Mouse (Mus musculus) hindbrain, embryonic 15.5 days (tissue): ENCODE data around the gene Cnbp. TPM values are rescaled to one million over a fixed set of nuclear protein-coding genes. Genes with fewer than 3 reads are reported as not detected.
A peak's percentile ranks its signal among the peaks of the same experiment; 100 is the strongest.

Experiments
- ATAC-seq: fragments of 200-750 bp; cut with Nextera tagmentation; 2 replicates; pipeline ENCODE4 v1.8.0; 2017; ENCODE audit warnings: low read depth, moderate number of reproducible peaks, moderate TSS enrichment; ENCODE audit not compliant: low FRiP score
- H3K27ac ChIP-seq: fragments of 300-500 bp; sonication (generic); replicated peaks from 2 replicates; pipeline ENCODE4 v1.5.1; 2015; ENCODE audit warnings: mild to moderate bottlenecking, inconsistent platforms
- H3K27me3 ChIP-seq: fragments of 300-500 bp; sonication (generic); 2 replicates; pipeline ENCODE4 v1.6.1; 2015; ENCODE audit warnings: control low read depth, inconsistent platforms
- H3K36me3 ChIP-seq: fragments of 300-500 bp; sonication (generic); 2 replicates; pipeline ENCODE4 v1.6.1; 2015; ENCODE audit warnings: control low read depth, inconsistent platforms
- H3K4me1 ChIP-seq: fragments of 300-500 bp; sonication (generic); replicated peaks from 2 replicates; pipeline ENCODE4 v1.6.1; 2015; ENCODE audit warnings: control low read depth, inconsistent platforms
- H3K4me2 ChIP-seq: fragments of 300-500 bp; sonication (generic); 2 replicates; pipeline ENCODE4 v1.6.1; 2015; ENCODE audit warnings: moderate library complexity, mild to moderate bottlenecking, inconsistent platforms
- H3K4me3 ChIP-seq: fragments of 300-500 bp; sonication (generic); 2 replicates; pipeline ENCODE4 v1.5.1; 2015; ENCODE audit warnings: mild to moderate bottlenecking, inconsistent platforms
- H3K9ac ChIP-seq: fragments of 300-500 bp; sonication (generic); 2 replicates; pipeline ENCODE4 v1.6.1; 2015; ENCODE audit warnings: inconsistent platforms
- H3K9me3 ChIP-seq: fragments of 300-500 bp; sonication (generic); 2 replicates; pipeline ENCODE4 v1.6.1; 2016; ENCODE audit warnings: control low read depth, inconsistent platforms
- WGBS: fragments of 180-500 bp; shearing (Covaris S2); methylation state at CpG from one replicate; pipeline ENCODE4 v1.1.7; 2015; 5-methylcytosine and 5-hydroxymethylcytosine counted together
- polyA plus RNA-seq: library from polyadenylated mRNA; unstranded; fragments of >200 nt; fragmentation: Nextera tagmentation; extraction: Ambion mirVana; gene quantifications from 2 replicates; pipeline ENCODE4 v1.2.1, GENCODE M21; 2015

Gene Cnbp
- 516 and 541 TPM in 2 replicates for polyA plus RNA-seq

DNA sequence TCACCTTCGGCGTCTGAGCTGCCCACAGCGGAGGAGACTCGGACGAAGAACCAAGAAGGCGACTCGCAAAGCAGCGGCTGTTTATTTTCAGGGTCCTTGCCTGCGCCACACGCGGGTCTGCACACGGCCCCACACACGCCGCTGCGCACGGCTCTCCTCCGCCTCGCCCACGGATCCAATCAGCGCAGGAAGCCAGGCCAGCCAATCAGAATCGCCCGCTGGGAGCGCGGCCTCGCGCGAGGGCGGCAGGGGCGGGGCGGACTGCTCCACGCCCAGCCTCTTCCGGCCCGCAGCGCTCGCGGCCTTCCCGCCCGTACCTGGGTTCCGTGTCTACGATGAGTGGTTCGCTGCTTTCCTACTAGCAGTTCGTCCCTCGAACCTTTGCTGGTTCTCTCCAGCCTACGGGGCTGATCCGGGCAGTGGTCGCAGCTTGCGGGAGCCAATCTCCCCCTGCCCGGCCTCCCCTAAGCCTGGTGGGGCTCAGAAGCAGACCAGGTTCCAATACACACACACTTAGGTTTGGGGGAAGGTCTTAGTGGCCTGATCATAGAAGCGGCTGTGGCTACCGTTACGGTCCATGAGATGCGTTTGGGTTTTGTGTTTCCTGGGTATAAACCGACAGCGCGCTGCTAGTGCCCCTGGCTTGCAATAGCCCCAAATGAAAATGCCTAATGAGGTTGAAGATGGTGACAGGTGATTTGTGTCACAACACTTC is at the start of gene Cnbp:
Cnbp (minus strand) TSS at position 207 of the 715 bp plus-strand sequence.
- Histone ChIP-seq H3K36me3 (0 out of 2 replicates have a peak, but pooled peaks cover 3% of the 10 kb centered on the region), H3K4me2 (peak within 1 kb of the TSS; percentile 95), H3K4me1 (peaks cover 40% of the 10 kb centered on the region), H3K27me3 (no peaks in the 10 kb centered on the region), H3K9me3 (no peaks in the 10 kb centered on the region), H3K9ac (peak within 1 kb of the TSS; percentile 99), H3K4me3 (peak within 1 kb of the TSS; percentile 97), H3K27ac (peak within 1 kb of the TSS; percentile 98)
- ATAC-seq, result peak; percentile 99
- WGBS, result under 1% methylated on average over 55 of the region's 55 CpGs

DNA sequence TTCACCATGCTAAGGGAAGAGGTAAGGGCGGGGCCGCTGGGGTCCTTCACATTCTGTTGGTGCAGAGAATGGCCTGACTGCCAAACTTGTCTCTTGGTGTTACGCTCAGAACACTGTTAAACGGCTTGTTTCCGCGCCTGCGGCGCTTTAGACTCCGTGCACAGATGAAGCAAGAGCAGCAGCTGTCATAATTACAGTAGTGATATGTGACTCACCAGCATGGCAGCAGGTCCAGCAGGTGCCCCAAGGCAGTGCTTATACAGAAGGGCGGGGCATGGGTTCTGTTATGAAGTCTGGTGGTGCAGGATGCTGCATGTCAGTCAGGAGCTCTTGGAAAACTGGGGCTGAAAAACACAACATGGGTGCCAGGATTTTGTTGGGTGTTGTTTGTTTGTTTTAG is 47.1 kb upstream of the Cnbp start:
- no peak for ATAC-seq
- H3K4me2 ChIP-seq, result no peak overlapping the region
- WGBS, result 97% methylated on average over 10 of the region's 10 CpGs
- no peaks in the 10 kb centered on the region for H3K27me3 ChIP-seq
- H3K9ac ChIP-seq, result no peak overlapping the region
- no peaks in the 10 kb centered on the region for H3K9me3 ChIP-seq
- H3K36me3 ChIP-seq, result peaks cover 87% of the 10 kb centered on the region
- no peaks in the 10 kb centered on the region for H3K4me1 ChIP-seq
- H3K27ac ChIP-seq, result no peak overlapping the region
- no peak overlapping the region for H3K4me3 ChIP-seq

DNA sequence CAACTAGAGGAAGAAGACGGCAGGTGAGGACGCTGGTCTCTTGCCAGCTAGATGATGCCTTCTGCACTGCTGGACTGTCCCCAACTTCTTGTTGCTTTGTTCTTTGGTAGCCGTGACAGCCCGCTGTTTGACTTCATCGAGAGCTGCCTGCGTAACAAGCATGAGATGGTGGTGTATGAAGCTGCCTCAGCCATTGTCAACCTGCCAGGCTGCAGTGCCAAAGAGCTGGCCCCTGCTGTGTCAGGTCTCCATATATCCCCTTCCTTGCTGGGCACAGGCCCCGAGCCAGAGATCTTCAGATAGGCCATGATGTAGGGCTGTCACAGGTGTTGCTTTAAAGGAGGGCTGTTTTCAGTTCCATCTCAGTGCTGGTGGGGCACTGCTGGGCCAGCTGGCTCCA is 43.0 kb upstream of the Cnbp start:
- Histone ChIP-seq H3K9me3 (no peaks in the 10 kb centered on the region), H3K4me2 (no peak overlapping the region), H3K27ac (no peak overlapping the region), H3K36me3 (peaks cover 87% of the 10 kb centered on the region), H3K4me3 (no peak overlapping the region), H3K27me3 (no peaks in the 10 kb centered on the region), H3K9ac (no peak overlapping the region), H3K4me1 (peaks cover 2% of the 10 kb centered on the region)
- 74% methylated on average over 7 of the region's 7 CpGs for WGBS
- ATAC-seq, result no peak

DNA sequence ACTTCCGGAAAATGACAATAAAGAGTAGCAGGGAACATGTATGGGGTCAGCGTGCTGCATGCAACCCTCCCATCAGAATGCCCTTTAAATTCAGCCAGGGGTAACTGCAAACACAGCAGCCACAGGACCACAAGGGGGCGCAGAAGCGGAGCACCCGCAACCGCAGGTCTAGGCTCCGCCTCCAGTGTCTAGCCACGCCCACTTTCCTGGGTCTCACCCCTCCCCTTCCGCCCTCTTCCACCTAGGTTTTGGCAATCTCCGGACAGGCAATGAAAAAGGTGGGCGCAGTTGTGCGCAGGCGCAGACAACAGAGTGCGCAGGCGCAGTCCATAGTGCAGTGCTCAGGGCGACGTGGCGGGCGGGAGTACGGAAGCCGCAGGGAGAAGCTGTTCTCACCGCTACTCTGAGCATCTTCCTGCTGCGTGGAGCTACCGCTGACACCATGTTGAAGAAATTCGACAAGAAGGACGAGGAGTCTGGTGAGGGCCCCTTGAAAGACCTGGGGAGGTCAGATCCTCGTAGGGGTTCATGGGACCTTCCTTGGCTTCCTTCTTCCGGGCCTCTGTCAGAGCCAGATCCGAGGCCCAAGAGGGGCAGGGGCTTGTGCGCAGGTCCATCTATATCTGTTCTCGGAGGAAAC is 36.8 kb upstream of the Cnbp start, which contains the start of gene Copg1:
Copg1 (plus strand) TSS at position 221 of the 640 bp plus-strand sequence.
- H3K4me3 ChIP-seq, result peak within 1 kb of the TSS; percentile 68
- H3K36me3 ChIP-seq, result peaks cover 32% of the 10 kb centered on the region
- H3K27ac ChIP-seq, result peak within 1 kb of the TSS; percentile 87
- ATAC-seq, result peak; percentile 96
- H3K9me3 ChIP-seq, result no peaks in the 10 kb centered on the region
- peak within 1 kb of the TSS; percentile 75 for H3K4me2 ChIP-seq
- peak within 1 kb of the TSS; percentile 89 for H3K9ac ChIP-seq
- H3K4me1 ChIP-seq, result peaks cover 12% of the 10 kb centered on the region
- H3K27me3 ChIP-seq, result no peaks in the 10 kb centered on the region
- under 1% methylated on average over 31 of the region's 31 CpGs for WGBS

DNA sequence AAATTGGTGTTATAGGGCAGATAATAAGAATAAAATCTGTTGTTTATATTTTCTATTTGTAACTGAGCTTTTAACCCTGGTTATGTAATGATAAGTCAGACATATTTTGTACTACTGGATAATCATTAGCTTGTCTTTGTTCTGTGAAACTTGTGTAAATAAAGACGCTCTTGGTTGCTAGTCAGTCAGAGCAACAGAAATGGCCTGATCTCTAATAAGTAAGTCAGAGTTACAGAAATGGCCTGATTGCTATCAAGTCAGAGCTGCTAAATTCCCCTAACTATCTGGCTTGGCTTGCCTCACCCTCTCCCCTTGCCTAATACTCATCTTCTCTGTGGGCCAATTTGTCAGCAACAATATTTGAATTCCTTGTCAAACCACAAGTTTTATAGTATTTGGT is 35.8 kb upstream of the Cnbp start:
- H3K36me3 ChIP-seq, result peaks cover 22% of the 10 kb centered on the region
- no peak overlapping the region for H3K27ac ChIP-seq
- no peak for ATAC-seq
- WGBS, result 93% methylated on average over 1 of the region's 1 CpGs
- H3K9me3 ChIP-seq, result no peaks in the 10 kb centered on the region
- H3K4me2 ChIP-seq, result no peak overlapping the region
- no peaks in the 10 kb centered on the region for H3K27me3 ChIP-seq
- no peak overlapping the region for H3K9ac ChIP-seq
- H3K4me3 ChIP-seq, result no peak overlapping the region
- peaks cover 12% of the 10 kb centered on the region for H3K4me1 ChIP-seq

DNA sequence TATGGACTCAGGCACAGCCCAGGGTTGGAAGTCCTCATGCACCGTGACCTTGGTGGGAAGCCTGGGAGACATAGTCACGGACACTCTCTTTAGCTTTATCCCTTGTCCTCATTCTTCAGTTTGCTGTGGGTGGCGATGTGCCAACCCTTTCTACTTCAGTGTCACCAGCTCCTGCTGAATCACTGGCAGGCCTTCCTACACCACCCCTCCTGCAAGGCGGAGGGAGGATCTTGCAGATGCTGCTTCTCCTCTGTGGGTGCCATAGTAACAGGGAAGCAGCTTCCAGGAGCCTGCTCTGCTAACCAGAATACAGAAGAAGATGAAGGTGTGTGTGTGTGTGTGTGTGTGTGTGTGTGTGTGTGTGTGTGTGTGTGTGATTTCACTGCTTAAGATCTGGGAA is 31.9 kb upstream of the Cnbp start:
- 0 out of 2 replicates have a peak, but pooled peaks cover 3% of the 10 kb centered on the region for H3K4me1 ChIP-seq
- 39% methylated on average over 4 of the region's 4 CpGs for WGBS
- ATAC-seq, result no peak

DNA sequence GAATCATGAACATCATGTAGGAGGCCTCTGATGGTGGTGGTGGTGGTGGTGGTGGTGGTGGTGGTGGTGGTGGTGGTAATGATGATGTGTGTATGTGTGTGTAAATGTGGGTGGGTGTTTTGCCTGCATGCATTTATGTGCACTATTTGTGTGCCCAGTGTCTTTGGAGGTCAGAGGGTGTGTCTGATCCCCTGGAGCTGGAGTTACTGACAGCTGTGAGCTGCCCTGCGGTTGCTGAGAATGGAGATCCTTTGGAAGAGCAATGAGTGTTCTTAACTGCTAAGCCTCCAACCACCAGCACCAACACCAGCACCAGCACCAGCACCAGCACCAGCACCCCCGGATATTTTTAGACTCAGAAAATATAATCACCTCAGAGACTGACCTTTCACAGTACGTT is 31.3 kb upstream of the Cnbp start:
- no peak for ATAC-seq
- H3K9ac ChIP-seq, result no peak overlapping the region
- 0 out of 2 replicates have a peak, but pooled peaks cover under 1% of the 10 kb centered on the region for H3K4me1 ChIP-seq
- no peak overlapping the region for H3K4me2 ChIP-seq
- H3K36me3 ChIP-seq, result no peaks in the 10 kb centered on the region
- H3K27me3 ChIP-seq, result no peaks in the 10 kb centered on the region
- no peaks in the 10 kb centered on the region for H3K9me3 ChIP-seq
- H3K4me3 ChIP-seq, result no peak overlapping the region
- WGBS, result 77% methylated on average over 3 of the region's 3 CpGs
- H3K27ac ChIP-seq, result no peak overlapping the region

More for the DNA sequence above, 31.9 kb upstream of the Cnbp start:
- Histone ChIP-seq H3K4me3 (no peak overlapping the region), H3K36me3 (no peaks in the 10 kb centered on the region), H3K4me2 (no peak overlapping the region), H3K9me3 (no peaks in the 10 kb centered on the region), H3K27me3 (no peaks in the 10 kb centered on the region), H3K27ac (no peak overlapping the region), H3K9ac (no peak overlapping the region)

DNA sequence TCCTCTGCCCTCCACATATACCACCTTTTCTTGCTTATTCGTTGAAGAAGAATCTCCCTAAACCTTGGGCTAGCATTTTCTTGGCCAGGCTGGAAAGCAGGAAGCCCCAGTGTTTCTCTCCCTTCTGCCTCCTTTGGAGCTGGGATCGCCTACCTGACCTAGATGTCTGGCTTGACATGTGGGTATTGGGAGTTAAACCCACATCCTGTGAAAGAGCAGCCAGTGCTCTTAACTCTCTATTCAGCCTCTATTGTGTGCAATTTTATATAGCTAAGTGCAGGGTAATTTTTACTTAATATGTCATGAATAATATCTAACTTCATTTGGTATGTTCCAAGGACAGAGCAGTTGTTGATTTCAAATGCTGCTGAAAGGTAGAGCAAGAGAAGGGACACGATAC is 28.7 kb upstream of the Cnbp start:
- H3K4me2 ChIP-seq, result no peak overlapping the region
- H3K27me3 ChIP-seq, result no peaks in the 10 kb centered on the region
- H3K9me3 ChIP-seq, result no peaks in the 10 kb centered on the region
- no peaks in the 10 kb centered on the region for H3K4me1 ChIP-seq
- WGBS, result 71% methylated on average over 3 of the region's 3 CpGs
- no peak for ATAC-seq
- no peak overlapping the region for H3K4me3 ChIP-seq
- no peak overlapping the region for H3K27ac ChIP-seq
- H3K9ac ChIP-seq, result no peak overlapping the region
- H3K36me3 ChIP-seq, result no peaks in the 10 kb centered on the region

DNA sequence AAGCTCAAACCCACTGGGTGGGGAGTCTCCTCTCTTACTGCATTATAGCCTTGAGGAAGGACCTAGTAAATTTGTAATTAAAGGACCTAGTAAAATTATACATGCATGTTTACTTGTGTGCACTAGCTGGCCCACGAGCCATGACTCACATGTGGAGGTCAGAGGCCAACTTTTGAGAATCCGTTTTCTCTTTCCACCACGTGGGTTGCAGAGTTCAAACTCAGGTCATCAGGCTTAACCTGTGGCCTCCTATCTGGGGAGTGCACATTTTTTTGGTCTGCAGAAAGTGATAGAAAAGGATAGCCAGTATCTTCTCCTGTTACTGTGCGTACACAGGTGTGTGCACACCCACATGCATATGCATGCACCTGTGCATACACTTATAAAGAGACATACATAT is 28.1 kb upstream of the Cnbp start:
- 58% methylated on average over 4 of the region's 4 CpGs for WGBS
- ATAC-seq, result no peak
- H3K4me3 ChIP-seq, result no peak overlapping the region
- H3K27ac ChIP-seq, result no peak overlapping the region
- H3K9ac ChIP-seq, result no peak overlapping the region
- no peaks in the 10 kb centered on the region for H3K27me3 ChIP-seq
- H3K9me3 ChIP-seq, result no peaks in the 10 kb centered on the region
- H3K4me1 ChIP-seq, result no peaks in the 10 kb centered on the region
- no peaks in the 10 kb centered on the region for H3K36me3 ChIP-seq
- H3K4me2 ChIP-seq, result no peak overlapping the region

DNA sequence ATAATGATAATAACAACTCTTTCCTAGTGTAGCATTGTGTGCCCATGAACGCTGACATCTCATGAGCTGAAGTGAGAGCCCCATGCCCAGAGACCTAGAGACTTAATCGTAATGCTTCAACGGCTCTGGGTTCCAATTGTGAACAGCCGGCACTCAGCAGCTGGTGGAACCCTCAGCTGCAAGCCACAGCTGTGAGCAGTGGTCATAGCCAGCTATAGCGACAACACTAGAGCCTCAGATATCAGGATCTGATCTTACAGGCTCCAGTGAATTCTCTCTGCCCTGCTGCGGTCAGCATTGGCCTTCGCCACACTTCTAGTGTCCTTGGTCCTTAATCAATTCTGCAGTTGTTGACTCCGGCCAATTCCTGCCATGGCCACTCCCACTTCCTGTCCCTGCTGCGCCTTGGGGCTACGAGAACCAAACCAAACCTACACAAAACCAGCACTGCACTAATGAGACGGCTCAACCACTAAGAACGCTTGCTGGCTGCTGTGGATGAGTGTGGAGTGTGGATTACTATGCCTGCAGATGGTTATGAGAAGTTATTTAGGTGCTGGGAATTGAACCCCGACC is 25.2 kb upstream of the Cnbp start:
- no peaks in the 10 kb centered on the region for H3K4me1 ChIP-seq
- 81% methylated on average over 13 of the region's 13 CpGs for WGBS
- no peaks in the 10 kb centered on the region for H3K27me3 ChIP-seq
- no peaks in the 10 kb centered on the region for H3K9me3 ChIP-seq
- no peak overlapping the region for H3K9ac ChIP-seq
- H3K4me3 ChIP-seq, result no peak overlapping the region
- no peak overlapping the region for H3K4me2 ChIP-seq
- no peaks in the 10 kb centered on the region for H3K36me3 ChIP-seq
- no peak for ATAC-seq
- H3K27ac ChIP-seq, result no peak overlapping the region

DNA sequence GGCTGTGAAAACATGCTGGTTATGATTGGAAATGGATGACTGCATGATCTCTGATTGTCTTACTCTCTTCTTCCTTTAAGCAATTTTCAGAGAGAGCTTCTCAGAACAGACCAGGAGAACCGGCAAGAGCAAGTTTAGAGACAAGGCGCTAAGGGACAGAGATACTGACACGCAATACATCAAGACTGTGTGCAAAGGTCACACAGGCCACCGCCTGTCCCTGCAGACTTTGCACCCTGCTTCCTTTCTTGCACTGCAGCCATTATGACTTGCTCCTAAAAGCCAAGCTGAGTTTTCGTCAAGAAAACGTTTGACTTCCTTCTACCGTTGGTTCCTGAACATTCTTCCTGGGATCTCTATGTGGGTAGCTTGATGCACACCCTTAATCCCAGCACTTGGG is 24.7 kb upstream of the Cnbp start:
- Histone ChIP-seq H3K27me3 (no peaks in the 10 kb centered on the region), H3K27ac (no peak overlapping the region), H3K9ac (no peak overlapping the region), H3K4me2 (no peak overlapping the region), H3K9me3 (no peaks in the 10 kb centered on the region), H3K4me1 (no peaks in the 10 kb centered on the region), H3K36me3 (no peaks in the 10 kb centered on the region), H3K4me3 (no peak overlapping the region)
- WGBS, result 87% methylated on average over 7 of the region's 7 CpGs
- no peak for ATAC-seq

DNA sequence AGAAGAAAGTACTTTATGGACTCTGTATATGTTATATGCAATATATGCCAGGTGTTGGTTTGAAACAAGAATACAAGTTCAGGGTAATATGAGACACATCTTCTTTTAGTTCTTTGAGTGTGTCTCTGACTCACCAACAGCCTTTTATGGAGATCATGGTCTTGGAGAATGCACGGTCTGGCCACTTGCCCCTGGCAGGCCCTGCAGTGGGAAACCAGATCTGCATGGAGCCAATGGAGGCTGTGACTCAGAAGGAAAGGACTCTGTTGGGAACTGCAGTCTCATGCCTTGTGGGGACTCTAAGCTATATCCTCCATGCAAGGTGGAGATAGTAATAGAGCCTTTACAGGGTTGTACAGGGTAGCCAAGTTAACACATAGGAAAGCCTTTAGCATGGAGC is 24.2 kb upstream of the Cnbp start:
- no peak overlapping the region for H3K4me2 ChIP-seq
- no peaks in the 10 kb centered on the region for H3K36me3 ChIP-seq
- H3K27me3 ChIP-seq, result no peaks in the 10 kb centered on the region
- no peak for ATAC-seq
- WGBS, result 87% methylated on average over 1 of the region's 1 CpGs
- H3K4me1 ChIP-seq, result no peaks in the 10 kb centered on the region
- H3K4me3 ChIP-seq, result no peak overlapping the region
- no peak overlapping the region for H3K9ac ChIP-seq
- H3K27ac ChIP-seq, result no peak overlapping the region
- no peaks in the 10 kb centered on the region for H3K9me3 ChIP-seq
